Mouse (Mus musculus) heart, adult 2 months (tissue): ENCODE measurements around the gene Cbx8.

Source experiments
- CTCF ChIP-seq: fragments of 200-600 bp; IDR thresholded peaks from 2 replicates; pipeline ENCODE4 v1.8.1; 2022; ENCODE audit warnings: antibody characterized with exemption, mild to moderate bottlenecking, moderate library complexity
- EP300 ChIP-seq: fragments of 200-500 bp; IDR thresholded peaks from 2 replicates; pipeline ENCODE4 v1.6.1; 2011; ENCODE audit warnings: low read depth, low read length, control low read depth; ENCODE audit not compliant: insufficient read depth
- POLR2A ChIP-seq: fragments of 200-500 bp; IDR thresholded peaks from 2 replicates; pipeline ENCODE4 v1.6.1; 2011; ENCODE audit warnings: mild to moderate bottlenecking, low read depth, low read length, control low read depth; ENCODE audit not compliant: insufficient read depth

DNA sequence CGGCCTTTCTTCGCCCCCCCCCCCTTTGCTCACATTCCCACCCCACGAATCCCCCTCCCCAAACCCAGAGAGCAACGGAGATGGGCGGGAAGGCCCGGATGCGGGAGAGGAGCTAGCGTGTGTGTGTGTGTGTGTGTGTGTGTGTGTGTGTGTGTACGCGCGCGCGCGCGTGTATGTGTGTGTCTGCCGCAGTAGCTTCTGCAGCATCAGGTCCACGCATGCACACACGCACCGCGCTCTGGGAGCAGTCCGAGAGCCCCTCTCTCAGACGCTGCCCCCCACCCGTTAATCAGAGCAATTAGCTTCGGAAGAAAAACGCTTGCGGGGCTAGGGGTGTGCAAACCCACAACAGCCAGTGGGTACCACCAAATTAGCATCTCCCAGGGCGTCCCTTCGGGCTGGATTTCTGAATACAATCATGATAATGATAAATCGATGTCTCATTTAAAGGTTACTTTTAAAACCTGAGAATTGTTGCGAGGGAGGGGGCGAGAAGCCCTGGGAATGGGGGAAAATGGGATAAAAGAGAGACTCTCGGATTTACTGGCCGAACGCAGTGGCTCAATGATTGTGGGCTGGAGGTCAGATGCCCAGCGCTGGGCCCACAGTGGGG lies 13.1 kb upstream of the Cbx8 start:
- TF ChIP-seq POLR2A (no peak), CTCF (no peak), EP300 (no peak)
